Comparison of ENCODE assay signal across 9 mouse cellular contexts in the genomic region with DNA sequence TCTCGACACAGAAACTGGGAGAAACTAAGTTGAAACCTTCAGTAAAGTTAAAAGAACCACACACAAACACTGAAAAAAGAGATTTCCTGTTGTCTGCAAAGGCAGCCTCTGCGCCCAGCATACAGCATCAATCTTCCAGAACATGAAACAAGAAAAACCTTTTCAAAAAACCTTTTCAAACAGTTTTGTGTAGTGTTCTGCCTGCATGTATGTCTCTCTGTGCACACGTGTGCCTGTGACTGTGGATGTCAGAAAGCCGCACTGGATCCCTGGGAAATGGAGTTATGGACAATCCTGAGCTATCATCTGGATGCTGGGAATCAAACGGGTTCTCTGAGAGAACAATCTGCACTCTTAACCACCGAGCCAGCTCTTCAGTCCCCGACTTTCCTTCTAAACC. TPM values are rescaled to one million over a fixed set of nuclear protein-coding genes. Genes with fewer than 3 reads are reported as not detected.
DNase-seq lines count a peak whose midpoint lies in the region; ATAC-seq and TF ChIP-seq lines count a peak whose summit lies in the region.
"Had no signal": no experiment of that assay in that cellular context is flagged by ENCODE, and none has a peak within 500 bp of the region (broad histone marks: within the 10 kb centered on the region; RNA-seq: fewer than 3 reads in every experiment).

No protein-coding gene starts in this region.

- no peak for ATAC-seq in kidney, embryonic 14.5 days (ENCODE audit: low FRiP score, low TSS enrichment)

- H3K9ac ChIP-seq in kidney, embryonic 14.5 days (ENCODE audit: low read depth, low read length) = peak overlapping the region; percentile 98

- peak overlapping the region; percentile 76 for H3K4me2 ChIP-seq in kidney, embryonic 14.5 days (replicated peaks; ENCODE audit: low read depth, low read length)

- TF ChIP-seq CTCF in bone marrow macrophage, adult 2 months (IDR thresholded peaks at IDR 0.05; ENCODE audit: low read depth, low read length) = no peak

- H3K9me3 ChIP-seq in kidney, embryonic 14.5 days (ENCODE audit: control insufficient read depth, low read length) = no peaks in the 10 kb centered on the region

- peak overlapping the region; percentile 99 for H3K4me3 ChIP-seq in kidney, embryonic 14.5 days (ENCODE audit: low read length)
- peak overlapping the region; percentile 92 for H3K4me3 ChIP-seq in bone marrow macrophage, adult 2 months (ENCODE audit: insufficient read depth, low read length)

- no peak for DNase-seq in kidney, postnatal 14 days
- peak; percentile 55 for DNase-seq in induced T-regulatory cell, adult 2 months (ENCODE audit: low read depth)
- DNase-seq in naive thymus-derived CD4-positive, alpha-beta T cell, adult 2 months (ENCODE audit: low read depth) = peak; percentile 73
- no peak for DNase-seq in left cerebral cortex, adult 18-20 months (ENCODE audit: low spot score in 2 of 2)
- no peak for DNase-seq in adrenal gland, adult (ENCODE audit: inconsistent age in 2 of 2, low spot score in 1 of 2)
- no peak for DNase-seq in spleen, postnatal 10 days (ENCODE audit: low spot score in 2 of 2)

- peaks cover 6% of the 10 kb centered on the region; the same call in 1 of the 2 replicates for H3K36me3 ChIP-seq in kidney, embryonic 14.5 days (ENCODE audit: control insufficient read depth, insufficient read depth, low read length)

- 48% methylated on average over 7 of the region's 7 CpGs for WGBS in kidney, embryonic 14.5 days

- no peak overlapping the region; the same call in 1 of the 2 replicates for H3K27ac ChIP-seq in kidney, embryonic 14.5 days (ENCODE audit: low read depth, low read length)
- peak overlapping the region; percentile 70 for H3K27ac ChIP-seq in bone marrow macrophage, adult 2 months (ENCODE audit: insufficient read depth, low read depth, low read length)

- TF ChIP-seq POLR2A in bone marrow macrophage, adult 2 months (IDR thresholded peaks at IDR 0.05; ENCODE audit: borderline replicate concordance, low read depth, low read length) = no peak

- H3K4me1 ChIP-seq in kidney, embryonic 14.5 days (ENCODE audit: control insufficient read depth, insufficient read depth, low read length) = peaks cover 65% of the 10 kb centered on the region
- peaks cover 38% of the 10 kb centered on the region for H3K4me1 ChIP-seq in bone marrow macrophage, adult 2 months (ENCODE audit: control insufficient read depth, insufficient read depth, low read length)

- H3K27me3 ChIP-seq in kidney, embryonic 14.5 days (ENCODE audit: control insufficient read depth, insufficient read depth, low read length) = no peaks in the 10 kb centered on the region

RNA-seq across cellular contexts. Expression of a gene that starts 1.6 kb away (rescaled TPM):
- 57.8 and 75.5 TPM in 2 replicates for polyA plus RNA-seq in kidney, embryonic 14.5 days (2014; fragmentation: Nextera tagmentation; extraction: Ambion mirVana)
- polyA plus RNA-seq in bone marrow macrophage, adult 2 months (2012; ENCODE audit: insufficient read depth, insufficient read length, missing spikeins) = 54.3 and 60.3 TPM in 2 replicates
- 10 to 100 TPM; 88.6 to 93.5 TPM for total RNA-seq in left cerebral cortex, adult 18-20 months (2021)

RNA-seq across cellular contexts. Expression of a gene that starts 21.6 kb away (rescaled TPM):
- polyA plus RNA-seq in kidney, embryonic 14.5 days (2014; fragmentation: Nextera tagmentation; extraction: Ambion mirVana) = 26.3 and 50.3 TPM in 2 replicates
- polyA plus RNA-seq in bone marrow macrophage, adult 2 months (2012; ENCODE audit: insufficient read depth, insufficient read length, missing spikeins) = 5.2 and 6.1 TPM in 2 replicates
- 10 to 100 TPM; 28.8 to 28.9 TPM for total RNA-seq in left cerebral cortex, adult 18-20 months (2021)

RNA-seq across cellular contexts. Expression of a gene that starts 37.3 kb away (rescaled TPM):
- polyA plus RNA-seq in kidney, embryonic 14.5 days (2014; fragmentation: Nextera tagmentation; extraction: Ambion mirVana) = 54.2 and 68.5 TPM in 2 replicates
- polyA plus RNA-seq in bone marrow macrophage, adult 2 months (2012; ENCODE audit: insufficient read depth, insufficient read length, missing spikeins) = 22.3 and 22.7 TPM in 2 replicates
- 1 to 10 TPM; 7.9 to 8.7 TPM for total RNA-seq in left cerebral cortex, adult 18-20 months (2021)

RNA-seq across cellular contexts. Expression of a gene that starts 37.8 kb away (rescaled TPM):
- 2.0 and 2.4 TPM in 2 replicates for polyA plus RNA-seq in kidney, embryonic 14.5 days (2014; fragmentation: Nextera tagmentation; extraction: Ambion mirVana)
- not detected in 2 replicates for polyA plus RNA-seq in bone marrow macrophage, adult 2 months (2012; ENCODE audit: insufficient read depth, insufficient read length, missing spikeins)
- 100 to 1,000 TPM; 288 to 320 TPM for total RNA-seq in left cerebral cortex, adult 18-20 months (2021)

RNA-seq across cellular contexts. Expression of a gene that starts 58.3 kb away (rescaled TPM):
- polyA plus RNA-seq in kidney, embryonic 14.5 days (2014; fragmentation: Nextera tagmentation; extraction: Ambion mirVana) = 54.5 and 60.9 TPM in 2 replicates
- not detected in 2 replicates for polyA plus RNA-seq in bone marrow macrophage, adult 2 months (2012; ENCODE audit: insufficient read depth, insufficient read length, missing spikeins)
- total RNA-seq in left cerebral cortex, adult 18-20 months (2021) = not detected
- total RNA-seq: layer of hippocampus, adult 18-20 months had no signal

Comparison
In these comparisons a context has a peak if more than half of its experiments do, and no peak if none do; other contexts are left out.
1. DNase-seq: peak in induced T-regulatory cell, adult 2 months (single experiment) and naive thymus-derived CD4-positive, alpha-beta T cell, adult 2 months (single experiment); none in kidney, postnatal 14 days (single experiment), left cerebral cortex, adult 18-20 months (0 of 2), adrenal gland, adult (0 of 2) and spleen, postnatal 10 days (0 of 2).